Mouse (Mus musculus) midbrain, embryonic 15.5 days (tissue): ENCODE measurements around the gene Ceacam19. TPM values are rescaled to one million over a fixed set of nuclear protein-coding genes. Genes with fewer than 3 reads are reported as not detected.
A peak's percentile ranks its signal among the peaks of the same experiment; 100 is the strongest.

Experiments used
- ATAC-seq: fragments of 200-750 bp; cut with Nextera tagmentation; replicated peaks from 2 replicates; pipeline ENCODE4 v1.8.0; 2017; ENCODE audit warnings: moderate TSS enrichment
- H3K27ac ChIP-seq: fragments of 300-500 bp; sonication (generic); 2 replicates; pipeline ENCODE4 v1.5.1; 2015; ENCODE audit warnings: mild to moderate bottlenecking, inconsistent platforms
- H3K27me3 ChIP-seq: fragments of 300-500 bp; sonication (generic); replicated peaks from 2 replicates; pipeline ENCODE4 v1.6.1; 2015; ENCODE audit warnings: inconsistent platforms
- H3K36me3 ChIP-seq: fragments of 300-500 bp; sonication (generic); replicated peaks from 2 replicates; pipeline ENCODE4 v1.6.1; 2015; ENCODE audit warnings: inconsistent platforms
- H3K4me1 ChIP-seq: fragments of 300-500 bp; sonication (generic); 2 replicates; pipeline ENCODE4 v1.6.1; 2015; ENCODE audit warnings: inconsistent platforms
- H3K4me2 ChIP-seq: fragments of 300-500 bp; sonication (generic); 2 replicates; pipeline ENCODE4 v1.6.1; 2015; ENCODE audit warnings: inconsistent platforms, mild to moderate bottlenecking, moderate library complexity
- H3K4me3 ChIP-seq: fragments of 300-500 bp; sonication (generic); 2 replicates; pipeline ENCODE4 v1.5.1; 2015; ENCODE audit warnings: mild to moderate bottlenecking, inconsistent platforms
- H3K9ac ChIP-seq: fragments of 300-500 bp; sonication (generic); 2 replicates; pipeline ENCODE4 v1.6.1; 2015; ENCODE audit warnings: mild to moderate bottlenecking, inconsistent platforms
- H3K9me3 ChIP-seq: fragments of 300-500 bp; sonication (generic); 2 replicates; pipeline ENCODE4 v1.6.1; 2016; ENCODE audit warnings: inconsistent platforms
- WGBS: fragments of 180-500 bp; shearing (Covaris S2); methylation state at CpG from one replicate; pipeline ENCODE4 v1.1.7; 2015; ENCODE audit warnings: mixed read lengths; 5-methylcytosine and 5-hydroxymethylcytosine counted together
- polyA plus RNA-seq: library from polyadenylated mRNA; unstranded; fragments of >200 nt; fragmentation: Nextera tagmentation; extraction: Ambion mirVana; gene quantifications from 2 replicates; pipeline ENCODE4 v1.2.1, GENCODE M21; 2015

The Ceacam19 gene
- polyA plus RNA-seq, 1 experiment from 2014 or later = not detected

GRCm38 (mm10) chr7:19923354-19923753 is 35.6 kb upstream of the Ceacam19 start:
- 59% methylated on average over 2 of the region's 2 CpGs for WGBS
- Histone ChIP-seq H3K9me3 (no peaks in the 10 kb centered on the region), H3K27ac (no peak overlapping the region), H3K36me3 (no peaks in the 10 kb centered on the region), H3K4me3 (no peak overlapping the region), H3K4me1 (peaks cover 10% of the 10 kb centered on the region), H3K4me2 (no peak overlapping the region), H3K9ac (no peak overlapping the region), H3K27me3 (no peaks in the 10 kb centered on the region)
- ATAC-seq = no peak

GRCm38 (mm10) chr7:19920506-19921261 is 32.9 kb upstream of the Ceacam19 start, which contains the start of gene Pvr:
Gene Pvr (minus strand): TSS chr7:19921160.
- Histone ChIP-seq H3K4me2 (peak within 1 kb of the TSS; percentile 63), H3K9ac (peak within 1 kb of the TSS; percentile 70), H3K27ac (peak within 1 kb of the TSS; percentile 91), H3K4me1 (peaks cover 10% of the 10 kb centered on the region), H3K4me3 (peak within 1 kb of the TSS; percentile 73), H3K36me3 (peaks cover 6% of the 10 kb centered on the region; the same call in 1 of the 2 replicates), H3K9me3 (no peaks in the 10 kb centered on the region), H3K27me3 (no peaks in the 10 kb centered on the region)
- peak; percentile 90 for ATAC-seq
- under 1% methylated on average over 60 of the region's 60 CpGs for WGBS

- Histone ChIP-seq H3K4me3 (peak overlapping the region; percentile 73), H3K27me3 (no peaks in the 10 kb centered on the region), H3K4me2 (peak overlapping the region; percentile 63), H3K9ac (peak overlapping the region; percentile 70), H3K27ac (peak overlapping the region; percentile 91), H3K36me3 (peaks cover 6% of the 10 kb centered on the region; the same call in 1 of the 2 replicates), H3K9me3 (no peaks in the 10 kb centered on the region), H3K4me1 (peaks cover 10% of the 10 kb centered on the region)
- WGBS = 36% methylated on average over 4 of the region's 4 CpGs
- ATAC-seq = peak; percentile 60
Observed at GRCm38 (mm10) chr7:19920166-19920505, 32.4 kb upstream of the Ceacam19 start.

- H3K36me3 ChIP-seq = peaks cover 6% of the 10 kb centered on the region; the same call in 1 of the 2 replicates
- WGBS = 94% methylated on average over 7 of the region's 7 CpGs
- H3K9me3 ChIP-seq = no peaks in the 10 kb centered on the region
- no peaks in the 10 kb centered on the region for H3K27me3 ChIP-seq
- H3K4me1 ChIP-seq = no peaks in the 10 kb centered on the region
- H3K27ac ChIP-seq = no peak overlapping the region
- H3K4me3 ChIP-seq = no peak overlapping the region
- no peak for ATAC-seq
- no peak overlapping the region for H3K9ac ChIP-seq
- no peak overlapping the region for H3K4me2 ChIP-seq
Observed at GRCm38 (mm10) chr7:19914558-19914957, 26.8 kb upstream of the Ceacam19 start.

- Histone ChIP-seq H3K4me2 (no peak overlapping the region), H3K36me3 (peaks cover 12% of the 10 kb centered on the region), H3K27ac (no peak overlapping the region), H3K4me3 (no peak overlapping the region), H3K9me3 (no peaks in the 10 kb centered on the region), H3K27me3 (no peaks in the 10 kb centered on the region), H3K4me1 (no peaks in the 10 kb centered on the region), H3K9ac (no peak overlapping the region)
- WGBS = 80% methylated on average over 23 of the region's 23 CpGs
- ATAC-seq = no peak
Observed at GRCm38 (mm10) chr7:19911695-19912524, 24.1 kb upstream of the Ceacam19 start.

GRCm38 (mm10) chr7:19911292-19911658 is 23.5 kb upstream of the Ceacam19 start:
- Histone ChIP-seq H3K9ac (no peak overlapping the region), H3K9me3 (no peaks in the 10 kb centered on the region), H3K36me3 (peaks cover 11% of the 10 kb centered on the region), H3K4me3 (no peak overlapping the region), H3K27ac (no peak overlapping the region), H3K4me1 (no peaks in the 10 kb centered on the region), H3K4me2 (no peak overlapping the region), H3K27me3 (no peaks in the 10 kb centered on the region)
- no peak for ATAC-seq
- 90% methylated on average over 6 of the region's 6 CpGs for WGBS

- Histone ChIP-seq H3K4me3 (no peak overlapping the region), H3K9ac (no peak overlapping the region), H3K9me3 (no peaks in the 10 kb centered on the region), H3K27me3 (no peaks in the 10 kb centered on the region), H3K36me3 (peaks cover 14% of the 10 kb centered on the region), H3K4me1 (no peaks in the 10 kb centered on the region), H3K4me2 (no peak overlapping the region), H3K27ac (no peak overlapping the region)
- ATAC-seq = peak; percentile 82
- 51% methylated on average over 21 of the region's 21 CpGs for WGBS
Observed at GRCm38 (mm10) chr7:19910421-19911291, 22.9 kb upstream of the Ceacam19 start.

GRCm38 (mm10) chr7:19889881-19890280 is 2.1 kb upstream of the Ceacam19 start:
- H3K27me3 ChIP-seq = no peaks in the 10 kb centered on the region
- no peaks in the 10 kb centered on the region for H3K4me1 ChIP-seq
- ATAC-seq = no peak
- H3K9me3 ChIP-seq = no peaks in the 10 kb centered on the region
- no peak overlapping the region for H3K9ac ChIP-seq
- H3K27ac ChIP-seq = no peak overlapping the region
- H3K4me2 ChIP-seq = no peak overlapping the region
- no peak overlapping the region for H3K4me3 ChIP-seq
- WGBS = 51% methylated on average over 8 of the region's 8 CpGs
- H3K36me3 ChIP-seq = no peaks in the 10 kb centered on the region

- no peaks in the 10 kb centered on the region for H3K36me3 ChIP-seq
Observed at GRCm38 (mm10) chr7:19880754-19881153, 7.0 kb downstream of the Ceacam19 start.

GRCm38 (mm10) chr7:19876781-19877425 is 10.9 kb downstream of the Ceacam19 start:
- H3K4me1 ChIP-seq = no peaks in the 10 kb centered on the region
- no peak overlapping the region for H3K4me2 ChIP-seq
- peak; percentile 50 for ATAC-seq
- H3K9ac ChIP-seq = no peak overlapping the region
- H3K9me3 ChIP-seq = no peaks in the 10 kb centered on the region
- H3K36me3 ChIP-seq = no peaks in the 10 kb centered on the region
- no peak overlapping the region for H3K27ac ChIP-seq
- WGBS = 51% methylated on average over 14 of the region's 14 CpGs
- no peaks in the 10 kb centered on the region for H3K27me3 ChIP-seq
- no peak overlapping the region for H3K4me3 ChIP-seq

More at GRCm38 (mm10) chr7:19880754-19881153, 7.0 kb downstream of the Ceacam19 start:
- H3K27me3 ChIP-seq = no peaks in the 10 kb centered on the region
- no peak overlapping the region for H3K4me3 ChIP-seq
- no peaks in the 10 kb centered on the region for H3K9me3 ChIP-seq
- no peak overlapping the region for H3K27ac ChIP-seq
- H3K4me1 ChIP-seq = no peaks in the 10 kb centered on the region
- H3K9ac ChIP-seq = no peak overlapping the region
- WGBS = 79% methylated on average over 8 of the region's 8 CpGs
- H3K4me2 ChIP-seq = no peak overlapping the region
- ATAC-seq = no peak

- WGBS = 56% methylated on average over 13 of the region's 13 CpGs
- ATAC-seq = peak; percentile 64
- H3K4me1 ChIP-seq = no peaks in the 10 kb centered on the region
- no peak overlapping the region for H3K4me3 ChIP-seq
- H3K27me3 ChIP-seq = no peaks in the 10 kb centered on the region
- no peak overlapping the region for H3K27ac ChIP-seq
- no peak overlapping the region for H3K9ac ChIP-seq
- H3K4me2 ChIP-seq = no peak overlapping the region
- no peaks in the 10 kb centered on the region for H3K36me3 ChIP-seq
- H3K9me3 ChIP-seq = no peaks in the 10 kb centered on the region
Observed at GRCm38 (mm10) chr7:19875948-19876682, 11.7 kb downstream of the Ceacam19 start.
